Mouse (Mus musculus) liver, embryonic 13.5 days (tissue): Measurements from ENCODE around the gene Padi2. TPM values are rescaled to one million over a fixed set of nuclear protein-coding genes. Genes with fewer than 3 reads are reported as not detected.

Experiments
- ATAC-seq: fragments of 200-750 bp; cut with Nextera tagmentation; 2 replicates; pipeline ENCODE4 v1.8.0; 2017; ENCODE audit warnings: low read depth, mild to moderate bottlenecking, moderate number of reproducible peaks, moderate library complexity
- DNase-seq: peaks from one replicate; pipeline ENCODE4 v3.0.0; 2022
- H3K27ac ChIP-seq: fragments of 300-500 bp; sonication (generic); 2 replicates; pipeline ENCODE4 v1.5.1; 2015; ENCODE audit warnings: moderate library complexity, mild to moderate bottlenecking, inconsistent platforms
- H3K27me3 ChIP-seq: fragments of 300-500 bp; sonication (generic); 2 replicates; pipeline ENCODE4 v1.6.1; 2015; ENCODE audit warnings: mild to moderate bottlenecking, inconsistent platforms
- H3K36me3 ChIP-seq: fragments of 300-500 bp; sonication (generic); 2 replicates; pipeline ENCODE4 v1.6.1; 2015; ENCODE audit warnings: mild to moderate bottlenecking, inconsistent platforms
- H3K4me1 ChIP-seq: fragments of 300-500 bp; sonication (generic); replicated peaks from 2 replicates; pipeline ENCODE4 v1.6.1; 2015; ENCODE audit warnings: inconsistent platforms
- H3K4me2 ChIP-seq: fragments of 300-500 bp; sonication (generic); 2 replicates; pipeline ENCODE4 v1.6.1; 2015; ENCODE audit warnings: inconsistent platforms, mild to moderate bottlenecking, moderate library complexity
- H3K4me3 ChIP-seq: fragments of 300-500 bp; sonication (generic); replicated peaks from 2 replicates; pipeline ENCODE4 v1.5.1; 2015; ENCODE audit warnings: mild to moderate bottlenecking, inconsistent platforms
- H3K9ac ChIP-seq: fragments of 300-500 bp; sonication (generic); 2 replicates; pipeline ENCODE4 v1.6.1; 2015; ENCODE audit warnings: mild to moderate bottlenecking, inconsistent platforms
- H3K9me3 ChIP-seq: fragments of 300-500 bp; sonication (generic); replicated peaks from 2 replicates; pipeline ENCODE4 v1.6.1; 2016; ENCODE audit warnings: inconsistent platforms
- WGBS: fragments of 180-500 bp; shearing (Covaris S2); methylation state at CpG from one replicate; pipeline ENCODE4 v1.1.7; 2015; ENCODE audit not compliant: insufficient replicate concordance; 5-methylcytosine and 5-hydroxymethylcytosine counted together
- polyA plus RNA-seq: library from polyadenylated mRNA; unstranded; fragments of >200 nt; fragmentation: Nextera tagmentation; extraction: Ambion mirVana; gene quantifications from 2 replicates; pipeline ENCODE4 v1.2.1, GENCODE M21; 2015

Gene Padi2
- polyA plus RNA-seq, 1 experiment from 2014 or later: 1.9 TPM

GRCm38 (mm10) chr4:140871376-140871775, 34.8 kb upstream of the Padi2 start:
- H3K27ac ChIP-seq: no peak overlapping the region
- H3K4me3 ChIP-seq: no peak overlapping the region
- H3K4me1 ChIP-seq: peaks cover 44% of the 10 kb centered on the region
- no peaks in the 10 kb centered on the region for H3K9me3 ChIP-seq
- H3K4me2 ChIP-seq: no peak overlapping the region
- WGBS: 60% methylated on average over 3 of the region's 3 CpGs
- DNase-seq (no peak), ATAC-seq (no peak)
- no peak overlapping the region for H3K9ac ChIP-seq
- no peaks in the 10 kb centered on the region for H3K36me3 ChIP-seq
- H3K27me3 ChIP-seq: peaks cover 37% of the 10 kb centered on the region

GRCm38 (mm10) chr4:140871851-140872685, 34.1 kb upstream of the Padi2 start:
- DNase-seq (no peak), ATAC-seq (peak; percentile 31; the same call in 1 of the 2 replicates)
- H3K4me1 ChIP-seq: peaks cover 44% of the 10 kb centered on the region
- H3K4me2 ChIP-seq: no peak overlapping the region
- no peaks in the 10 kb centered on the region for H3K9me3 ChIP-seq
- peaks cover 42% of the 10 kb centered on the region for H3K27me3 ChIP-seq
- H3K9ac ChIP-seq: no peak overlapping the region; the same call in 1 of the 2 replicates
- no peak overlapping the region for H3K27ac ChIP-seq
- WGBS: 56% methylated on average over 8 of the region's 8 CpGs
- no peaks in the 10 kb centered on the region for H3K36me3 ChIP-seq
- H3K4me3 ChIP-seq: no peak overlapping the region

GRCm38 (mm10) chr4:140872686-140872992, 33.5 kb upstream of the Padi2 start:
- Histone ChIP-seq H3K36me3 (no peaks in the 10 kb centered on the region), H3K4me1 (peaks cover 42% of the 10 kb centered on the region), H3K27ac (no peak overlapping the region), H3K4me3 (no peak overlapping the region), H3K4me2 (no peak overlapping the region), H3K9ac (no peak overlapping the region), H3K9me3 (no peaks in the 10 kb centered on the region), H3K27me3 (peaks cover 45% of the 10 kb centered on the region)
- ATAC-seq (no peak), DNase-seq (no peak)
- 76% methylated on average over 5 of the region's 5 CpGs for WGBS

GRCm38 (mm10) chr4:140873011-140873410, 33.1 kb upstream of the Padi2 start:
- no peak overlapping the region for H3K9ac ChIP-seq
- no peak overlapping the region for H3K27ac ChIP-seq
- H3K36me3 ChIP-seq: no peaks in the 10 kb centered on the region
- DNase-seq: no peak
- no peak overlapping the region for H3K4me2 ChIP-seq
- peaks cover 38% of the 10 kb centered on the region for H3K4me1 ChIP-seq
- no peaks in the 10 kb centered on the region for H3K9me3 ChIP-seq
- ATAC-seq: no peak; the same call in 1 of the 2 replicates
- H3K4me3 ChIP-seq: no peak overlapping the region
- peaks cover 42% of the 10 kb centered on the region for H3K27me3 ChIP-seq
- 62% methylated on average over 11 of the region's 11 CpGs for WGBS

- H3K4me3 ChIP-seq: no peak overlapping the region
- peaks cover 21% of the 10 kb centered on the region for H3K4me1 ChIP-seq
- H3K27ac ChIP-seq: no peak overlapping the region
- no peak overlapping the region for H3K9ac ChIP-seq
- WGBS: 76% methylated on average over 8 of the region's 8 CpGs
- ATAC-seq (no peak), DNase-seq (no peak)
- peaks cover 15% of the 10 kb centered on the region for H3K27me3 ChIP-seq
- no peak overlapping the region for H3K4me2 ChIP-seq
- H3K9me3 ChIP-seq: no peaks in the 10 kb centered on the region
- H3K36me3 ChIP-seq: no peaks in the 10 kb centered on the region
Observed at GRCm38 (mm10) chr4:140876161-140876560, 30.0 kb upstream of the Padi2 start.

- Histone ChIP-seq H3K4me1 (peaks cover 18% of the 10 kb centered on the region), H3K4me2 (no peak overlapping the region), H3K4me3 (no peak overlapping the region), H3K36me3 (no peaks in the 10 kb centered on the region), H3K9ac (no peak overlapping the region), H3K27ac (no peak overlapping the region), H3K9me3 (no peaks in the 10 kb centered on the region), H3K27me3 (peaks cover 17% of the 10 kb centered on the region)
- DNase-seq: no peak
- no peak for ATAC-seq
- 47% methylated on average over 6 of the region's 6 CpGs for WGBS
Observed at GRCm38 (mm10) chr4:140876681-140877080, 29.5 kb upstream of the Padi2 start.

- H3K9ac ChIP-seq: no peak overlapping the region
- peaks cover 7% of the 10 kb centered on the region for H3K9me3 ChIP-seq
- no peak overlapping the region for H3K27ac ChIP-seq
- H3K4me2 ChIP-seq: no peak overlapping the region
- no peaks in the 10 kb centered on the region for H3K36me3 ChIP-seq
- no peak for ATAC-seq
- 55% methylated on average over 9 of the region's 9 CpGs for WGBS
- H3K4me3 ChIP-seq: no peak overlapping the region
- DNase-seq: no peak
- H3K27me3 ChIP-seq: peaks cover 17% of the 10 kb centered on the region
- peaks cover 11% of the 10 kb centered on the region for H3K4me1 ChIP-seq
Observed at GRCm38 (mm10) chr4:140877441-140877840, 28.7 kb upstream of the Padi2 start.

- Histone ChIP-seq H3K9me3 (peaks cover 9% of the 10 kb centered on the region), H3K27me3 (peaks cover 15% of the 10 kb centered on the region), H3K27ac (no peak overlapping the region), H3K9ac (no peak overlapping the region), H3K4me1 (no peaks in the 10 kb centered on the region), H3K36me3 (no peaks in the 10 kb centered on the region), H3K4me3 (no peak overlapping the region), H3K4me2 (no peak overlapping the region)
- ATAC-seq (no peak), DNase-seq (no peak)
- 83% methylated on average over 9 of the region's 9 CpGs for whole genome bisulfite sequencing
Observed at GRCm38 (mm10) chr4:140878655-140879054, 27.5 kb upstream of the Padi2 start.

GRCm38 (mm10) chr4:140879116-140879515, 27.0 kb upstream of the Padi2 start:
- ATAC-seq: no peak
- Histone ChIP-seq H3K27me3 (peaks cover 15% of the 10 kb centered on the region), H3K4me1 (no peaks in the 10 kb centered on the region), H3K4me2 (no peak overlapping the region), H3K36me3 (no peaks in the 10 kb centered on the region), H3K27ac (no peak overlapping the region), H3K9ac (no peak overlapping the region), H3K4me3 (no peak overlapping the region), H3K9me3 (peaks cover 9% of the 10 kb centered on the region)
- 77% methylated on average over 6 of the region's 6 CpGs for WGBS
- DNase-seq: no peak

- DNase-seq: no peak
- 55% methylated on average over 4 of the region's 4 CpGs for WGBS
- Histone ChIP-seq H3K4me3 (no peak overlapping the region), H3K27me3 (peaks cover 15% of the 10 kb centered on the region), H3K4me1 (no peaks in the 10 kb centered on the region), H3K4me2 (no peak overlapping the region), H3K9ac (no peak overlapping the region), H3K9me3 (peaks cover 9% of the 10 kb centered on the region), H3K27ac (no peak overlapping the region), H3K36me3 (no peaks in the 10 kb centered on the region)
- ATAC-seq: no peak
Observed at GRCm38 (mm10) chr4:140879739-140880138, 26.4 kb upstream of the Padi2 start.

- Histone ChIP-seq H3K27me3 (peaks cover 15% of the 10 kb centered on the region), H3K27ac (no peak overlapping the region), H3K4me1 (no peaks in the 10 kb centered on the region), H3K9me3 (peaks cover 9% of the 10 kb centered on the region), H3K36me3 (no peaks in the 10 kb centered on the region), H3K9ac (no peak overlapping the region), H3K4me2 (no peak overlapping the region), H3K4me3 (no peak overlapping the region)
- no peak for ATAC-seq
- DNase-seq: no peak
- WGBS: 59% methylated on average over 3 of the region's 3 CpGs
Observed at GRCm38 (mm10) chr4:140880207-140880606, 25.9 kb upstream of the Padi2 start.

- Histone ChIP-seq H3K27ac (no peak overlapping the region), H3K9me3 (peaks cover 9% of the 10 kb centered on the region), H3K9ac (no peak overlapping the region), H3K4me1 (no peaks in the 10 kb centered on the region), H3K4me2 (no peak overlapping the region), H3K27me3 (peaks cover 14% of the 10 kb centered on the region), H3K36me3 (no peaks in the 10 kb centered on the region), H3K4me3 (no peak overlapping the region)
- 70% methylated on average over 8 of the region's 8 CpGs for WGBS
- ATAC-seq (no peak), DNase-seq (no peak)
Observed at GRCm38 (mm10) chr4:140881026-140881670, 25.0 kb upstream of the Padi2 start.
